Comparison of ENCODE assay signal across 9 mouse cellular contexts in the genomic region with DNA sequence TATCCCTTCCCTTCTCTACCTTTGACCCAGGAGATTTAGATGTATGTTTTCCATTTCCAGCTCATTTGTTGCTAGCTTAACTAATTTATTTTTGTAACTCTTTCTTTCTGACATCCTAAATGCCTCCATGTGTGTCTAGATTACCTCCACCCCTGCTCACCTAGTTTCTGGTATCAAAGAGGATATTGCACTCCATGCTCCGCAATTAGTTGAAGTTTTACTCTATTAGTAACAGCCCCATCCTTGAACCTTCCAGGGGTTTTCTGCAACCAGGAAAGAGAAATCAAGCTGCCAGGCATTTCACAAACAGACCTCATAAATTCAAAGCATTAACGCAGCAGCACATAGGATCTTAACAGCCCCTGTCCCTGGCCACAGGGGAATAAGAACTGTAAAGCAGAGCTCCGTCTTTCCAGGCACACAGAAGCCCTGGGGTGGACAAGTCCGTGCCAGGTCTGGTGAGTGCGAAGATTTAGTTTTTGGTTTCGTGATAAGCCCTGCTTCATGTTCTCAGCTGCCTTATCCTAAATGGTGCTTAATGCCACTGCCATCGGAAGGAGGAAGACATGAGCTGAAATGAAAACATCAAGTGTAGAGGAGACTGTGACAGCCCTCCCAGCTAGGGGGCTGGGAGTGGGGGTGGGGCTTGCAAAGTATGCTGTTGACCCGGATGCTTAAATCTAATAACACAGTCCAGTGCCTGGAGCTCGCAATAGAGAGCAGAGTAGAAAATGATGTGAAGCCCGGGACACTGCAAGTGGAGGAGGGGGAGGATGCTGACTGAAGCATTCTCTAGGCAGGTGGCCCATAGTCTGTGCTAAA.
DNase-seq lines count a peak whose midpoint lies in the region; ATAC-seq and TF ChIP-seq lines count a peak whose summit lies in the region.
"Had no signal": no experiment of that assay in that cellular context is flagged by ENCODE, and none has a peak within 500 bp of the region (broad histone marks: within the 10 kb centered on the region; RNA-seq: fewer than 3 reads in every experiment).

No protein-coding gene starts in this region.

- intact Hi-C loops in heart, adult 2 months (cut with DNase I) = no loop called here

- no peak for TF ChIP-seq EP300 in heart, adult 2 months (IDR thresholded peaks at IDR 0.05; ENCODE audit: insufficient read depth, low read depth, low read length)

- H3K27ac ChIP-seq in heart, embryonic 12.5 days (ENCODE audit: poor library complexity, severe bottlenecking) = no peak overlapping the region
- H3K27ac ChIP-seq in heart, adult 2 months = no peak overlapping the region
- H3K27ac ChIP-seq in embryonic facial prominence, embryonic 13.5 days = no peak overlapping the region
- H3K27ac ChIP-seq in intestine, postnatal 0 days (ENCODE audit: low read depth, low read length) = no peak overlapping the region
- H3K27ac ChIP-seq in midbrain, embryonic 15.5 days = no peak overlapping the region

- TF ChIP-seq CTCF in heart, adult 2 months (IDR thresholded peaks at IDR 0.05) = no peak
- no peak for TF ChIP-seq CTCF in intestine, postnatal 0 days (IDR thresholded peaks at IDR 0.05; ENCODE audit: low read depth)

- H3K9ac ChIP-seq in heart, embryonic 12.5 days = no peak overlapping the region
- H3K9ac ChIP-seq in heart, adult 2 months (ENCODE audit: low read depth, low read length) = no peak overlapping the region
- no peak overlapping the region for H3K9ac ChIP-seq in embryonic facial prominence, embryonic 13.5 days
- H3K9ac ChIP-seq in intestine, postnatal 0 days (ENCODE audit: low read depth, low read length) = no peak overlapping the region
- H3K9ac ChIP-seq in midbrain, embryonic 15.5 days = no peak overlapping the region

- H3K9me3 ChIP-seq in heart, embryonic 12.5 days (replicated peaks) = no peaks in the 10 kb centered on the region
- H3K9me3 ChIP-seq in embryonic facial prominence, embryonic 13.5 days = no peaks in the 10 kb centered on the region
- no peaks in the 10 kb centered on the region for H3K9me3 ChIP-seq in intestine, postnatal 0 days (ENCODE audit: control insufficient read depth)
- H3K9me3 ChIP-seq in midbrain, embryonic 15.5 days = no peaks in the 10 kb centered on the region
- H3K9me3 ChIP-seq: megakaryocyte, embryonic 14.5 days had no signal

- H3K4me3 ChIP-seq in heart, embryonic 12.5 days = peak overlapping the region; percentile 10; the same call in 1 of the 2 replicates
- H3K4me3 ChIP-seq in heart, adult 2 months = no peak overlapping the region
- H3K4me3 ChIP-seq in embryonic facial prominence, embryonic 13.5 days = peak overlapping the region; percentile 4; the same call in 1 of the 2 replicates
- H3K4me3 ChIP-seq in intestine, postnatal 0 days (ENCODE audit: low read depth, low read length) = no peak overlapping the region
- peak overlapping the region; percentile 7; the same call in 1 of the 2 replicates for H3K4me3 ChIP-seq in midbrain, embryonic 15.5 days
- H3K4me3 ChIP-seq: megakaryocyte, embryonic 14.5 days had no signal

- H3K36me3 ChIP-seq in heart, embryonic 12.5 days = no peaks in the 10 kb centered on the region
- no peaks in the 10 kb centered on the region for H3K36me3 ChIP-seq in heart, adult 2 months (ENCODE audit: control insufficient read depth, insufficient read depth, low read length)
- H3K36me3 ChIP-seq in embryonic facial prominence, embryonic 13.5 days = no peaks in the 10 kb centered on the region
- no peaks in the 10 kb centered on the region for H3K36me3 ChIP-seq in intestine, postnatal 0 days (ENCODE audit: control insufficient read depth, insufficient read depth)
- H3K36me3 ChIP-seq in midbrain, embryonic 15.5 days (replicated peaks) = no peaks in the 10 kb centered on the region

- no peak for DNase-seq in heart, adult 2 months
- DNase-seq in frontal cortex, adult 2 months (ENCODE audit: extremely low spot score in 1 of 2, low spot score in 1 of 2) = no peak
- no peak for DNase-seq in spleen, adult 18-20 months

- peaks cover 18% of the 10 kb centered on the region for H3K4me1 ChIP-seq in heart, embryonic 12.5 days (replicated peaks)
- no peaks in the 10 kb centered on the region; the same call in 1 of the 2 replicates for H3K4me1 ChIP-seq in heart, adult 2 months (ENCODE audit: control insufficient read depth, insufficient read depth, low read length)
- peaks cover 23% of the 10 kb centered on the region for H3K4me1 ChIP-seq in embryonic facial prominence, embryonic 13.5 days
- no peaks in the 10 kb centered on the region for H3K4me1 ChIP-seq in intestine, postnatal 0 days (replicated peaks; ENCODE audit: control insufficient read depth, insufficient read depth, low read length)
- H3K4me1 ChIP-seq in midbrain, embryonic 15.5 days = peaks cover 12% of the 10 kb centered on the region
- H3K4me1 ChIP-seq: megakaryocyte, embryonic 14.5 days had no signal

- no peaks in the 10 kb centered on the region for H3K79me2 ChIP-seq in heart, adult 2 months (replicated peaks; ENCODE audit: control insufficient read depth, insufficient read depth, low read length)

- no peaks in the 10 kb centered on the region for H3K27me3 ChIP-seq in heart, embryonic 12.5 days (replicated peaks)
- H3K27me3 ChIP-seq in heart, adult 2 months (ENCODE audit: control insufficient read depth, insufficient read depth, low read length) = no peaks in the 10 kb centered on the region
- H3K27me3 ChIP-seq in embryonic facial prominence, embryonic 13.5 days = peaks cover 27% of the 10 kb centered on the region
- H3K27me3 ChIP-seq in intestine, postnatal 0 days (replicated peaks; ENCODE audit: control insufficient read depth, insufficient read depth, low read length) = no peaks in the 10 kb centered on the region
- no peaks in the 10 kb centered on the region for H3K27me3 ChIP-seq in midbrain, embryonic 15.5 days (replicated peaks)
- H3K27me3 ChIP-seq: megakaryocyte, embryonic 14.5 days had no signal

- H3K4me2 ChIP-seq in heart, embryonic 12.5 days = peak overlapping the region; percentile 56
- peak overlapping the region; percentile 54 for H3K4me2 ChIP-seq in embryonic facial prominence, embryonic 13.5 days
- H3K4me2 ChIP-seq in intestine, postnatal 0 days (replicated peaks; ENCODE audit: low read depth) = 0 out of 2 replicates have a peak overlapping the region, but pooled peaks have one; percentile 3
- H3K4me2 ChIP-seq in midbrain, embryonic 15.5 days = peak overlapping the region; percentile 30

- ATAC-seq in heart, embryonic 12.5 days (ENCODE audit: insufficient number of reproducible peaks, low FRiP score) = no peak
- ATAC-seq in embryonic facial prominence, embryonic 13.5 days (ENCODE audit: insufficient number of reproducible peaks, insufficient read depth, low FRiP score, low TSS enrichment, low read depth) = no peak
- ATAC-seq in intestine, postnatal 0 days = no peak
- peak; percentile 77; the same call in 1 of the 2 replicates for ATAC-seq in midbrain, embryonic 15.5 days (replicated peaks)
- ATAC-seq in granulocyte monocyte progenitor cell, adult 5-6 weeks (replicated peaks; ENCODE audit: poor library complexity, severe bottlenecking) = no peak

- no peak for TF ChIP-seq POLR2A in heart, adult 2 months (IDR thresholded peaks at IDR 0.05; ENCODE audit: insufficient read depth, low read depth, low read length)

- WGBS in heart, embryonic 12.5 days = 16% methylated on average over 10 of the region's 10 CpGs
- 41% methylated on average over 10 of the region's 10 CpGs for WGBS in heart, adult 2 months
- WGBS in embryonic facial prominence, embryonic 13.5 days = 8% methylated on average over 10 of the region's 10 CpGs
- WGBS in intestine, postnatal 0 days = 28% methylated on average over 10 of the region's 10 CpGs
- WGBS in midbrain, embryonic 15.5 days = 17% methylated on average over 10 of the region's 10 CpGs

Comparison
In these comparisons a context has a peak if more than half of its experiments do, and no peak if none do; other contexts are left out.
1. H3K4me3 ChIP-seq: peak in heart, embryonic 12.5 days (single experiment), embryonic facial prominence, embryonic 13.5 days (single experiment) and midbrain, embryonic 15.5 days (single experiment); none in heart, adult 2 months (single experiment) and intestine, postnatal 0 days (single experiment).
2. H3K4me2 ChIP-seq: peak in every context shown above with its lines; median percentile 56 in heart, embryonic 12.5 days; 54 in embryonic facial prominence, embryonic 13.5 days; 30 in midbrain, embryonic 15.5 days; 3 in intestine, postnatal 0 days.